Mouse (Mus musculus): ENCODE results near the gene Pld5.
"Not testable (repeated sequence)": the region's sequence is repeated elsewhere in the genome, so short reads cannot be mapped to it uniquely, and the experiment has no call there.

The Pld5 gene

DNA sequence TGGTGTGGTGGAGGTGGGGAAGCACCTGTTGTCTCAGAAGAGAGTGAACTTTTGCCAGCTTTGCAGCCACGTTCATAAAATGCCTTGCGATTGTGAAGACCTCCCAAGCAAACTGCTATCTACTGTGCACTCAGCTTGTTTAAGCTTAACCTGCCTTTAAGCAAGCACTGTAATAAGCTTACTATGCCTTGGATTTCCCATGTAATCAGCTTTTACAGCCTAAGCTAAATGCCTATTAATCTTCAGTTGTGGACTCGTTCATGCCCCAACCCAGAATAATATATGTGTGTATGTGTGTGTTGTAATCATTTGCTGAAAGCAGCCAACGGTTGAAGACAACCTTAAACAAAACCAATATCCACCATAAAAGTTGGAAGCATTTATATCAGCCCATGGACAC is 232.1 kb downstream of the Pld5 start:
- DNase-seq (ENCODE audit: low read depth, low spot score), result no peak

DNA sequence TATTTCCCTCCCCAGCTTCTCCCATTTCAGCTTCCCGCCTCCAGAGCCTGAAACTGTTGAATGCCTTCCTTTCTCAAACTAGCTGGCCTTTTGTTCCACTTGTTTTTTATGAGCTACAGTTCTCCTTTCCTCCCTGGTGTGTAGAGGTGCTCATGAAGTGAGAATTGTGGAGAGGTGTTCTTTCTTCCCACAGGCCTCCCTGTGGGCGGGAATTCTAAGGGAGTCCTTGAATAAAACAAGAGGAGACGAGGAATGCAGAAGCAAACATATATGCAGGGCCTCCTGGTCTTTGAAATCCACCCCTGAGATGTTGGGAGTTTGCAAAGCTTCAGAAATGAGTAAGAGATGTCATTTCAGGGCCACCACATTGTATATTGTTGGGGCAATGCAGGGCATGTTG is 235.2 kb downstream of the Pld5 start:
- DNase-seq (ENCODE audit: low read depth, low spot score), result peak; percentile 4

DNA sequence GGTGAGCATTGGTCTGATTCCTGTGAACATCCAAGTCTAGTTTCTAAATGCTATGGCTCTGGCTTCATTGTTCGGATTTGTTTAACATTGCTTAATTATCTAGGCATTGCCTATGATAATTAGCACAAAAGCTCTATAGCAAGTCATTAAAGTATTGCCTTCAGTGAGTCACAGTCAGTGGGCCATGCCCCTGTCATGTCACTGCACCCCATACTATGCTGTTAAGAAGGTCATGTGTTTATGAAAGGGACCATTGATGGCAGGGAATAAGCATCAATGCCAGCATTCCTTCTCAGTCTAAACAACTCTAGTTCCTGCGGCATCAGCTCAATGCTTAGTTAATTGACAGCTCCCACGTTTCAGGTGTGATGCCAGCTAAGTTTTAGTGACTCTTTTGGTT is 239.1 kb downstream of the Pld5 start:
- no peak for DNase-seq (ENCODE audit: low read depth, low spot score)

DNA sequence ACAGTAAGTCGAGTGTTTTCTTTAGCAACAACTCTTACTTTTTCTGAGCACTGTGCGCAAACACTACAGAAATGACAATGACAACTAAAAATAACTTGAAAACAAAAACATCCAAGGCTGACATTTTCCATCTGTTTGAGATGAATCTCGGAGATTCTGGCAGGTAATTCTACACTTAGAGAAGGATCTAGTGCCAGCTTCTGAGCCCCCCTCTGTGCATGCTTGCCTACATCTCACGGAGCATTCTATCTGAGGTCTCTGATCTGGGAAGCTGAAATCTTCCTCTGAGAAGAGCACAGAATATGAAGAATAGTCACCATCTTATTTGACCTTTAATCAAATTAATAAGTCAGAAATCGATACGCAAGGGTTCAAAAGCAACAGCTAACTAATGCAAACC is 240.4 kb downstream of the Pld5 start:
- no peak for DNase-seq (ENCODE audit: low read depth, low spot score)

DNA sequence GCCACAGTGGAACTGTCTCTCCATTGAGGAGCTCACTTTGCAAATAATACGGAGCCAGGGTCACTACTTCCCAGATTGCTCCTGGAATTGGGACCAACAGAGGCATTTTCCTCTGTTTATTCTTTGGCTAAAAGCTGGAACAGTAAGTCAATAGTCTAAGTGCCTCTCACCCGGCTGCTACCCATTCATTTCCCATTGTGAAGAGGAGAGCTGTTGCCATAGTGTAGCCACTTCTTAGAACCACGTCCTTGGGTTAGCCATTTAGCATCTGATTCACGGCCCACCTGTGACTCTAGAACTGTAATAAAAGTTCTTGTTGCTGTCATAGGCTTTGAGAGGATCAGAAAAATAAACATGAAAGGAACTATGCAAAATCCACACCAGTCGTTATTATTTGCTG is 241.4 kb downstream of the Pld5 start:
- no peak for DNase-seq (ENCODE audit: low read depth, low spot score)

DNA sequence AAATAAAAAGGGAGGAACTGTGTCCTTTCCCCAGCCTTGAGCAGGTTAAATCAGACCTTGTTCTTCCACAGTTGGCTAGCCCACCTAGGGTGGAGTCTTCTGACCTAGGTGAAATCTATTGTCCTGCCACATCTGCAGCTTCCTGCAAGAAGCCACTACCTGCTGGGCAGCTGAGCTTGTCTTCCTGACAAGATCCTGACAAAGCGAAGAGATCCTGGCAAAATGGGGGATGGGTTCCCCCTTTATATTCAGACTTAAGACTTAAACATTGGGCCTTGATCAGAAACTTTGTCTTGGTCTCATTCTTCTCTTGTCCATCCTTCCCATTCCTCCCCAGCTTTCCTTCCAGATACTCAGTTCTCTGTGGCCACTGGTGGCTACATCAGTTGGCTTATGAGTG is 246.0 kb downstream of the Pld5 start:
- peak; percentile 66 for DNase-seq (ENCODE audit: low read depth, low spot score)

DNA sequence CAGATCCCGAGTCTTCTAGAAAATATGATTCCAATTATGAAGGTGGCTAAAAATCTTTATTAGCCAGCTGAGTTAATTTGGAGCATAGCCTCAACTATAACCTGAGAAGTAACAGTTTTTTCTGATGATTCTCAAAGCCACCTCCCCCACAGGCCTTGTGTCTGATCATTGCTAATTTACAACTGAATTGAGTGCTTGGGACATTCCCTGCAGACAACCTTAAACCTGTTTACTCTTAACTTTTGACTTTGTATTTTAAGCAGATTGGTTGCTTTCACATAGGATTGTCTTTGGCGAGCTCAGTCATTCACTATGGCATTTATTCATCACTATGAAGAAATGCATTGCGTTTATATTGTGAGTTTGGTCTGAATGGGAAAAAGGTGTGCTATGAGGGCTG is 246.7 kb downstream of the Pld5 start:
- DNase-seq (ENCODE audit: low read depth, low spot score), result peak; percentile 64

DNA sequence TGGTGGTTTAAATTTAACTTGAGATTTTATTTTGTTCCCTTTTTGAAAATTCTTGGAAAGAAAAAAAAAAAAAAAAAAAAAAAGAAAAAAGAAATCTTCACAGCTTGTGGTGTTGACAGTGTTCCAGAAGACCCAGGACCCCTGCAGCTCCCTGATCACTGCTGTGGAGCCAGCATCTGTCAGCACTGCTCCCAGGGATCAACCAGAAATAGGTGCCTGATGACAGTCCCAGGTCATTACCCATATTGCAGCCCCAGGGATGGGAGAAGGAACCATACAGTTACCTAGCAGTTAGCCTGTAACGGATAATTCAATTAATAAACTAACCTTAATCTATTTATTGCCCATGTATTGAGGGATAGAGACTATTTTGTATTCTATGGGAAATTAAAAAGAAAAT is 250.6 kb downstream of the Pld5 start:
- no peak for DNase-seq (ENCODE audit: low read depth, low spot score)

DNA sequence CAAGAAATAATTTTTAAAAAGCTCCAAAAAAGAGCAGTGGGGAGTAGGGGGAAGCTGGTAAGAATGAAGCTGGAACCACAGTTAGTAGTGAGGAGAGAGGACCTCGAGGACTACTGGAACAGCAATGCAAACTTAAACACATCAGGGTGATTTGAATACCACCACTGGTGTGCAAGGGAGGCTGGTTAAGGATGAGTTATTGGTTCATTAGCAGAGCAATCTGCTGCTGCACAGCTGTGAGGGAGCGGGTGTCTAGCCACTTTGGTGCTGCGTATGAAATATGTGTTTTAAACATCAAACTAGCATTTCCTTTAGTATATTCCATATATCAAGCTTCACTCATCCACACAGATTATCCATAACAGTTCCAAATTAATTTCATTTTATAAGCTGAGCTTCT is 256.6 kb downstream of the Pld5 start:
- no peak for DNase-seq (ENCODE audit: low read depth, low spot score)

DNA sequence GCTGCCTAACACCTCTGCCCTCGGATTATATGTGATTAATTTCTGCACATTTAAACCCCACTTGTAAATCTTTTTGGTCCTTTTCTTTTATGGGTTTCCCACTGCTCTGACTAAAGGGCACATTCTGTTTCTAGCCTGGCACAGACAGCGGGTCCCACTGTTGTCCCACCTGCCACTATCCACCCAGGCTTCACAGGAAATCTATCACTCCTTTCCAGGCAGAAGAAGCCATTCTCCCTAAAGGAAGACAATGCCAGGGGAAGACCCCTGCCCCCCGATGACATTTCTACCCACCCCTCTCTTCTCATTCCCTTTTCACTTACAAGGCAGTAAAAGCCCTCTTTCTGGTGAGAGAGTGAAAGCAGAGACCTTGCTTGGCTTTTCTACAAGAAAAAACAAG is 259.0 kb downstream of the Pld5 start:
- DNase-seq (ENCODE audit: low read depth, low spot score), result no peak

DNA sequence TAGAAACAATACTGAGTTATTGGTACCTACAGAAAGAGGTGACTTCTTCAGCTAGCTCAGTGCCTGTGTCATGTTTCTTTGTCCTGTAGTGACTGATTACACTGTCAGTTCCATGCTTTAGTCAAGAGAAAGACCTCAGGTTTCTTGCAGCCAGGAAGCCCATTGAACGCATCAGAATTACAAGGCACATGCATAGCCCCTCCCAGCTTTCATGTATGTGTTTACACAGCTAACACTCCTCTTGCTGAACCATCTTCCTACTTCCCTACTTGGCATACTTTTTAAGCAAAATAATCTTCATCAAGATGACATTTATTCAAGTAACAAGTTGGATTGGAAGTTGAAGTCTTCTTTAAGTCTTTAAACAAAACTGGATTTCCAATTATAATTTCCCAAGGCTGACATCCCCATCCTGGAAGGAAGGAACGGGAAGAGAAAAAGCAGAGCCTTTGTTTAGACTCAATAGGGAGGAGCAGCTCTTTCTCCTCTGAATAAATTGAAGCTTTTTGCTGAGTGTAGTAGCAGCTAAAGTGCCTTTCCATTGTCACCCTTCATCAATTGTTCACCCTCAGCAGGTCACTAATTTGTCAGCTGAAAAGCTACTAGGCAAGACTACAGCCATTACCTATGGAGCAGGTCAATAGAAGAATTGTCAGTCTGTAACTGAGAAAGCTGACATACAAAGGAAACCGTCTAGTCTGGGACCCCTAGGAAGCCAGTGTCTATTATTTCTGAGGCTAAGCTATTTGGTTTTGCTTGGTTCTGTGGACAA is 261.4 kb downstream of the Pld5 start:
- peak; percentile 53 for DNase-seq (ENCODE audit: low read depth, low spot score)

DNA sequence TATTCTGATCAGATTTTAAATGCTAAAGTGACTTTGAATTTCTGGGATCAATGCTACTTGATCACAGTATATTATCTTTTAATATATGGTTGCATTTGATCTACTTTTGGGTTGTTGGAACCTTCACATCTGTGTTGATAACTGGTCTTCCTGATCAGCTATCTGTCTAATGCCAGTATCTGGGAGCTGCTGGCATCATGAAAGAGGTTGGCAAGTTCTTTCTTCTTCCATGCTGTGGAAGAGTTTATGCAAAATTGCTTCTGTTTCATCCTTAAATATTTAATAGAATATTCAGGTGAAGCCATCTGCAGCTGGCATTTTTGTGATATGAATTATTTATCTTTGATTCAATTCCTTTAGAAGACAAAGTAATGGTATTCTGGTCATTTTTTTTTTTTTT is 263.6 kb downstream of the Pld5 start:
- no peak for DNase-seq (ENCODE audit: low read depth, low spot score)

DNA sequence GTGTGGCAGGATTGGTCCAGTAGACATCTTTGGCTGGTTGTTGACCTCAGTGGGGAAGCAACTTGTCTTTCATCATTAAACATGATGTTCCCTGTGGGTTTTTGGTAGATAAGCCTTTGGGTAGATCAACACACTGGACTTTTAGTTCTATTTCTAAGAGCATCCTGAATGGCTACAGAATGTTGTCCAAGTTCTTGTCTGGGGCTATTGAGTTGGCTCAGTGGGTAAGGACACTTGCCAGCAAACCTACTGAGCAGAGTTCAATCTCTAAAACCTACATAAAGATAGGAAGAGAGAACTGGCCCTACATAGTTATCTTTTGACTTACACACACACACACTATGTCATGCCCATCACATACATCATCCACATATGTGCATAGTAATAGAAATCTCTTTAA is 264.0 kb downstream of the Pld5 start:
- DNase-seq (ENCODE audit: low read depth, low spot score), result no peak

DNA sequence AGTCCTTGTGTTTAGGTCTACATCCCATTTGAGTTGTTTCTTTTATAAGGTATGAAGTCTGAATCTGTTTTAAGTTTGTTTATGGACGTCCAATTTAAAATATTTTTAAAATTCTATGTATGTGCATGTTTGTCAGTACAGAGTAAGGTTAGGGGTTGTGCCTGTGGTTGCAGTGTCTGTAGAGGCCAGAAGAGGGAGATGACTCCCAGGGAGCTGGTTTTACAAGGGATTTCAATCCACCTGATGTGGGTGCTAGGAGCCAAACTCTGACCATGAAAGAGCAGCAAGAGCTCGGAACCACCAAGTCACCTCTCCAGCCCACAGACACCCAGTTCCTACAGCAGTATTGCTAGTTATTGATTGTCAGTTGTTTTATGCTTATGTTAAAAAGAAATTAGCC is 266.7 kb downstream of the Pld5 start:
- peak; percentile 46 for DNase-seq (ENCODE audit: low read depth, low spot score)

DNA sequence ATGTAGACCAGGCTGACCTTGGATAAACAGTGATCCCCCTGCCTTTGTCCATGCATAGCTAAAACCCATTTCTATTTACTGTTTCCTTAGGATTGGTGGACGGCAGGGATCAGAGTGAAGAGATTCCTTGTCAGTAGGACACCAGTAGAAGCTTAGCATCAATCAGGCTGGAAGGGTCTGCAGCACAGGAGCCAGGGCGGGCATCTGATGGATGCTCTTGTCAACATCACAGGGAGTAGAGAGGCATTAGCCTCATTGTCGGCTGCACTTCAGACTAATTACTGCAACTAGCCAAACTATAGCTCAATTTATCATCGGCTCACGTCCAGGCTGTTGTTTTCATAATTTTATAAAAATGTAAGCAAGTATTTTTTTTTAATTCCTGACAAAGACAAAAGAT is 274.5 kb downstream of the Pld5 start:
- DNase-seq (ENCODE audit: low read depth, low spot score), result no peak

DNA sequence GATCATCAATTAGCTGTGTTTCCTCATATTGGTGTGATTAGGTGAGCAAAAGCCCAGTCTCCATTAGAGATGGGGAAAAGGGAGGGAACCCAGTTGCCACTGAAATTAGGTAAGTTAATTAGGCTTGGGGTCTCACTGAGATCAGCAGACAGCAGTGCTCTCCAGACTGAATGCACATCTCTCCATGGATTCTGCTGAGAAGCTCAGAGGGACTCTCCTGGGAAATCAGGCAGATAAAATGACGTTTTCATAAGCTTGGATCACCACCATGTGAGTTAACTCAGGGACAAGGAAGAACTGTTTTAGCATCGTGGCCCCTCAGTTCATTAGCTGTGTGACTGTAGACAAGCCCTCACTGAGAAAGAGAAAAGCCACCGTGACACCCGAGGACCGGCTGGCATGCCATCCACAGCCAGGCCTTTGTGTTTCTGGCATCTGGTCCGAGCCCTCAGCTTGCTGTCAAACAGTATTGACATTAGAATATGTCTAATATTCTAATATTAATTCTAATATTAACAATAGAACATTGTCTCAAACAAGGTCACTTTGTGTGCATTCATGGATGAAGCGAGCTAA is 277.9 kb downstream of the Pld5 start:
- no peak for DNase-seq (ENCODE audit: low read depth, low spot score)

DNA sequence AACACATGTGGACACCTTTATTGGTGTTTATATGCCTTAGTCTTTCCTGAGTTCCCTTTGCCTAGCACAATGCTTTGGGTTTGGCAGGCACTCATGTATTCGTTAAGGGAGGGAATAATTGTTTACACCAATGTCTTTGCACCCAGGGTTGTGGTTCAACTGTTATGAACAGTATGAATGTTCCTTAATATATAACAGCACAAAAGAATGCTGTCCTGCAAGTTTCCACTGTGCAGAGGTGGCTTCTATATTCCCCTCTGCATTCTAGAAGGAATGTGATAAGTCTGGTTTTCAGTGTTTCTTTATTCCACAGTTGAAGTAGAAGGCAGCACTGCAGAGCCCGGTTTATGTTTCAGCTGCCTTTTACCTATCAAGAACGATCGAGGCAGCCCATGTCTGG is 286.2 kb downstream of the Pld5 start:
- DNase-seq (ENCODE audit: low read depth, low spot score), result no peak

DNA sequence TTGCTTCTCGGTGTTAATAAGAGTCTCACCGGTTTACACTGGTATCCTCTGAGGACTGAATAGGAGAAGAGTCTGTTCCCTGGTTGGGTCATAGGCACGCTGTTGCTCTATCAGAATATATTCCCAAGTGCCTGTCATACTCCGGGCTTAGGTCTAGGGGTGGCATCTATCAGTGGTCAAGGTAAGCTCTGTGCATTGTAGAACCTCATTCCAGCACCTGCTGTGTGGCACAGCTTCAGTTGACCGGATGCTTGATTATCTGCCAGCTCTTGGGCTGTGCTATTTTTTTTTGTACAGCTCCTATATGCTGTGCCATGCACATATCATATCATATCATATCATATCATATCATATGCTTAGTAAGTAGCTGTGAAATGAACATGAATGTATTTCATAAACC is 286.7 kb downstream of the Pld5 start:
- no peak for DNase-seq (ENCODE audit: low read depth, low spot score)

DNA sequence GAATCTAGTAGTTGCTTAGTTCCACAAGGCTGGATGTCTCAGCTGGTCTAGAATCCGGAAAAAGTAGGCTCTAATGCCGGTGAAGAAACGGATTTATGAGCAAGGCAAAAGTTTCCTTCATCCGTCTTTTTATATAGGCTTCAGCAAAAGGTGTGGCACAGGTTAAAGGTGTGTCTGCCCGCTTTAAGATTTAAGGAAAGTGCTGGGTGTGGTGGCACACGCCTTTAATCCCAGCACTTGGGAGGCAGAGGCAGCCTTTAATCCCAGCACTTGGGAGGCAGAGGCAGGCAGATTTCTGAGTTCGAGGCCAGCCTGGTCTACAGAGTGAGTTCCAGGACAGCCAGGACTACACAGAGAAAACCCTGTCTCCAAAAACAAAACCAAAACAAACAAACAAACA is 296.1 kb downstream of the Pld5 start, which contains the start of gene Rbm8a2:
TSS of gene Rbm8a2 (minus strand) at position 101 of the 400 bp plus-strand sequence.
- not testable (repeated sequence) for DNase-seq (ENCODE audit: low read depth, low spot score)

DNA sequence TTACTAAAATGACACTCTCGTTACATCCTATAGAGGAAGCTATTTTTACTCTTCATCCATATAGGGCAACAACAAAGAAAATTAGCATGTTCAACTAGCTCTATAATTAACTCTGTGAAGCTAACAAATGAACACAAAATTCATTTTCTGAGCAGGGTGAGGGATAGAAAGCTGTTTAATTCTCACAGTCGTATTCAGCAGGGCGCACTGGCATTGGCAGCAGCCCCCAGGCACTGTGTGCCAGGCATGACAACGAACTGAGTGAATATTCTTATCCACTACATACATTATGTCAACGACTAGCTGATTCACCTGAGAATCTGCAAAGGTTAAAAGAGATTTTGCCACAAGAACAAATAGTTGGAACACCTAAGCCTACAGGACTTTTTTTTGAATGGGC is 304.4 kb downstream of the Pld5 start:
- DNase-seq (ENCODE audit: low read depth, low spot score), result no peak

DNA sequence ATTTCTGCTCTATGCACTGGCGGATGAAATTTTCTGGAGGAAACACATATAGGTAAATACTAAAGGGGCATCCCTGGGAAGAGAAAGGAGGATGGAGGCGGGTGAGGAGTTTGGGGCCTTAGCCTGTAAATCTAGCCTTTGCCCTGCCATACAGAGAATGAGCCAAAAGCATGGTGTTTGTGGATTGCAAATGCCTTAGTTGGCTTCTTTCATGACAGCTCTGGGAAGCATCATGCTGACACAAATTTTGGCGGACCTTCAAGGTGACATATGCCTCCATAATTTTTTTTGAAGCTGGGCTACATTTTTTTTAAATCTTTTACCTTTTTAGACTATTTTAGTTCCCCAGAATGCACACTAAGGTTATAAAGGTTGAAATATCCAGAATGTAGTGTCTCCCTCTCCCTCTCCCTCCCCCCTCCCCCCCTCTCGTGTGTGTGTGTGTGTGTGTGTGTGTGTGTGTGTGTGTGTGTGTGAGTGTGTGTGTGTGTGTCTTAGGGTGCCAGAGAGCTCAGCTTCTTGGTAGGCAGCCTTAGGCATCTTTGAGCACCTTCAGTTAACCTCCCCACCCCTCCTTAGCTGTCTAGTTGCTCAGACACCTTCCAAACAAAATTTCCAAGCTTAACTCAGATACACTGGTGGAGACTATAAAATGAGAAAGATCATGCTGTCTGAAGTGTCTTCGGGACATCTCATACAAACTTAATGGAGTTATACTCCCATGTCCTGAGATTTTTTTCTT is 307.9 kb downstream of the Pld5 start:
- no peak for DNase-seq (ENCODE audit: low read depth, low spot score)

DNA sequence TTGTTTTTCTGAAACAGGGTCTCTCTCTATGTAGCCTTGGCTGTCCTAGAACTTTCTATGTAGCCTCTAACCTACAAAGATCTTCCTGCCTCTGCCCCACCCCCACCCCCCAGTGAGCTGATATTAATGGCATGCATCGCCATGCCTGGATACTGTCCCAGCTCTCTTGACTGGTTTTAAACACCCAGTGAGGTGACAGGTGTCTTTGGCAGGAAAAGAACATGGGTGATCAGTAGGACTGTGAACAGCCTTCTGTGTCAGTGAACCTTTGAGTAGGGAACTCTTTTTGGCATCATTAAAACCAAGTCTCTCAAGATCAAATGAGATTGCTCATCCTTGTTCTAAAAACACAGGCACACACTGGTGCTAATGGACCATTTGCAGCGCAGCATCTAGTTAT is 313.3 kb downstream of the Pld5 start:
- no peak for DNase-seq (ENCODE audit: low read depth, low spot score)

DNA sequence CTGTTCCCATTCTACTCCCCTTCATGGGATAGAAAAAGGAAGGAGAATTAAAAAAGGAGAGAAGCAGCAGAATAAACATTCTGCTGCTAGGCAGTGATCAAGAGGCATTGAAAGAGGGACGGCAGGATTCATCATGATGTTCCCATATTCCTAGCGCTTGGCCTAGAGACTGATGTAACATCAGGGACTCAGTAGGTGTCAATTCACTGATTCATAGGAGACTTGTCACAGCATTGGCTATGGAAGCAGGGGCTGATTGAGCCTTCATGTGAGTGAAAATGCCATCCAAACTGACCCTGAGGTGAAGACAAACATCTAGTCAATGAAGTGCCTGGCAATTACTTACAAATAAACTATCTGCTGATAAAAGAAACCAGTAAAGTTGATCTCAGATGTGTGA is 324.3 kb downstream of the Pld5 start:
- no peak for DNase-seq (ENCODE audit: low read depth, low spot score)

All from ZHBTc4 (cell line).